Mouse (Mus musculus) liver, embryonic 11.5 days (tissue): ENCODE measurements around the gene Xkr7. TPM values are rescaled to one million over a fixed set of nuclear protein-coding genes. Genes with fewer than 3 reads are reported as not detected.

Experiments used
- ATAC-seq: fragments of 200-750 bp; cut with Nextera tagmentation; replicated peaks from 2 replicates; pipeline ENCODE4 v1.8.0; 2017; ENCODE audit warnings: moderate number of reproducible peaks, mild to moderate bottlenecking, moderate TSS enrichment, moderate library complexity; ENCODE audit not compliant: low FRiP score
- DNase-seq: peaks from one replicate; pipeline ENCODE4 v3.0.0-alpha.2; 2017; ENCODE audit warnings: low spot score
- H3K27ac ChIP-seq: fragments of 300-500 bp; sonication (generic); 2 replicates; pipeline ENCODE4 v1.5.1; 2014; ENCODE audit warnings: mild to moderate bottlenecking, low read depth, low read length, control low read depth
- H3K27me3 ChIP-seq: fragments of 300-500 bp; sonication (generic); replicated peaks from 2 replicates; pipeline ENCODE4 v1.6.1; 2014; ENCODE audit warnings: low read length, mixed read lengths; ENCODE audit not compliant: control insufficient read depth, insufficient read depth
- H3K36me3 ChIP-seq: fragments of 300-500 bp; sonication (generic); 2 replicates; pipeline ENCODE4 v1.6.1; 2014; ENCODE audit warnings: mild to moderate bottlenecking, low read length, moderate library complexity, mixed read lengths; ENCODE audit not compliant: control insufficient read depth, insufficient read depth
- H3K4me1 ChIP-seq: fragments of 300-500 bp; sonication (generic); replicated peaks from 2 replicates; pipeline ENCODE4 v1.6.1; 2014; ENCODE audit warnings: low read length, mixed read lengths; ENCODE audit not compliant: control insufficient read depth, insufficient read depth
- H3K4me2 ChIP-seq: fragments of 300-500 bp; sonication (generic); 2 replicates; pipeline ENCODE4 v1.6.1; 2014; ENCODE audit warnings: mild to moderate bottlenecking, control low read depth, moderate library complexity
- H3K4me3 ChIP-seq: fragments of 300-500 bp; sonication (generic); 2 replicates; pipeline ENCODE4 v1.5.1; 2014; ENCODE audit warnings: low read depth, low read length, control low read depth
- H3K9ac ChIP-seq: fragments of 300-500 bp; sonication (generic); 2 replicates; pipeline ENCODE4 v1.6.1; 2014; ENCODE audit warnings: low read depth, low read length, control low read depth
- H3K9me3 ChIP-seq: fragments of 300-500 bp; sonication (generic); 2 replicates; pipeline ENCODE4 v1.6.1; 2016; ENCODE audit warnings: low read length, inconsistent platforms, mixed read lengths; ENCODE audit not compliant: control insufficient read depth
- WGBS: fragments of 180-500 bp; shearing (Covaris S2); extraction: QIAGEN DNeasy Blood & Tissue Kit; methylation state at CpG from one replicate; pipeline ENCODE4 v1.1.7; 2014; 5-methylcytosine and 5-hydroxymethylcytosine counted together
- polyA plus RNA-seq: library from polyadenylated mRNA; unstranded; fragments of >200 nt; fragmentation: Nextera tagmentation; extraction: Ambion mirVana; gene quantifications from 2 replicates; pipeline ENCODE4 v1.2.1, GENCODE M21; 2014

Gene Xkr7
- polyA plus RNA-seq, 1 experiment from 2014 or later, result not detected

GRCm38 (mm10) chr2:153027501-153027900 is 4.2 kb upstream of the Xkr7 start:
- WGBS, result 51% methylated on average over 4 of the region's 4 CpGs
- Histone ChIP-seq H3K27ac (no peak overlapping the region), H3K27me3 (peaks cover 41% of the 10 kb centered on the region), H3K4me2 (no peak overlapping the region), H3K9ac (no peak overlapping the region), H3K9me3 (no peaks in the 10 kb centered on the region), H3K4me3 (no peak overlapping the region), H3K36me3 (no peaks in the 10 kb centered on the region), H3K4me1 (peaks cover 5% of the 10 kb centered on the region; the same call in 1 of the 2 replicates)
- DNase-seq (no peak), ATAC-seq (no peak)

- Histone ChIP-seq H3K4me1 (peaks cover 5% of the 10 kb centered on the region; the same call in 1 of the 2 replicates), H3K27ac (no peak overlapping the region), H3K36me3 (no peaks in the 10 kb centered on the region), H3K4me2 (no peak overlapping the region), H3K27me3 (peaks cover 57% of the 10 kb centered on the region), H3K9ac (no peak overlapping the region), H3K9me3 (no peaks in the 10 kb centered on the region), H3K4me3 (no peak overlapping the region)
- 23% methylated on average over 4 of the region's 4 CpGs for WGBS
- ATAC-seq (no peak), DNase-seq (no peak)
These were observed 1.2 kb upstream of the Xkr7 start for GRCm38 (mm10) chr2:153030422-153030821.

GRCm38 (mm10) chr2:153032083-153032842 is 611 bp downstream of the Xkr7 start:
- Histone ChIP-seq H3K36me3 (no peaks in the 10 kb centered on the region), H3K9me3 (no peaks in the 10 kb centered on the region), H3K9ac (no peak overlapping the region), H3K4me2 (peak overlapping the region; percentile 84), H3K27ac (no peak overlapping the region), H3K4me1 (peaks cover 5% of the 10 kb centered on the region; the same call in 1 of the 2 replicates), H3K4me3 (peak overlapping the region; percentile 46), H3K27me3 (peaks cover 59% of the 10 kb centered on the region)
- WGBS, result 3% methylated on average over 54 of the region's 58 CpGs
- peak; percentile 45; the same call in 1 of the 2 replicates for ATAC-seq
- peak; percentile 91 for DNase-seq

- Histone ChIP-seq H3K4me1 (peaks cover 5% of the 10 kb centered on the region; the same call in 1 of the 2 replicates), H3K9ac (no peak overlapping the region), H3K36me3 (no peaks in the 10 kb centered on the region), H3K9me3 (no peaks in the 10 kb centered on the region), H3K4me3 (no peak overlapping the region), H3K27ac (no peak overlapping the region), H3K27me3 (peaks cover 60% of the 10 kb centered on the region), H3K4me2 (no peak overlapping the region)
- WGBS, result 18% methylated on average over 4 of the region's 4 CpGs
- ATAC-seq (no peak), DNase-seq (no peak)
These were observed 1.3 kb downstream of the Xkr7 start for GRCm38 (mm10) chr2:153032973-153033372.

GRCm38 (mm10) chr2:153033545-153034230 is 2.0 kb downstream of the Xkr7 start:
- no peak for ATAC-seq
- Histone ChIP-seq H3K4me2 (no peak overlapping the region), H3K36me3 (no peaks in the 10 kb centered on the region), H3K4me1 (peaks cover 5% of the 10 kb centered on the region; the same call in 1 of the 2 replicates), H3K9ac (no peak overlapping the region), H3K27ac (no peak overlapping the region), H3K27me3 (peaks cover 61% of the 10 kb centered on the region), H3K9me3 (no peaks in the 10 kb centered on the region), H3K4me3 (no peak overlapping the region)
- no peak for DNase-seq
- 61% methylated on average over 5 of the region's 5 CpGs for WGBS

- H3K4me2 ChIP-seq, result no peak overlapping the region
- no peak overlapping the region for H3K4me3 ChIP-seq
- H3K9ac ChIP-seq, result no peak overlapping the region
- ATAC-seq (no peak), DNase-seq (no peak)
- 11% methylated on average over 2 of the region's 2 CpGs for WGBS
- H3K27ac ChIP-seq, result no peak overlapping the region
- H3K9me3 ChIP-seq, result no peaks in the 10 kb centered on the region
- peaks cover 36% of the 10 kb centered on the region for H3K27me3 ChIP-seq
- H3K4me1 ChIP-seq, result peaks cover 4% of the 10 kb centered on the region; the same call in 1 of the 2 replicates
- no peaks in the 10 kb centered on the region for H3K36me3 ChIP-seq
These were observed 5.0 kb downstream of the Xkr7 start for GRCm38 (mm10) chr2:153036690-153037089.

- H3K9me3 ChIP-seq, result no peaks in the 10 kb centered on the region
- H3K36me3 ChIP-seq, result no peaks in the 10 kb centered on the region
- H3K27ac ChIP-seq, result no peak overlapping the region
- DNase-seq (no peak), ATAC-seq (no peak)
- no peaks in the 10 kb centered on the region for H3K4me1 ChIP-seq
- no peak overlapping the region for H3K4me3 ChIP-seq
- H3K4me2 ChIP-seq, result no peak overlapping the region
- WGBS, result 53% methylated on average over 3 of the region's 3 CpGs
- no peaks in the 10 kb centered on the region for H3K27me3 ChIP-seq
- no peak overlapping the region for H3K9ac ChIP-seq
These were observed 12.2 kb downstream of the Xkr7 start for GRCm38 (mm10) chr2:153043886-153044285.

- no peak for DNase-seq
- ATAC-seq, result no peak
- Histone ChIP-seq H3K27ac (no peak overlapping the region), H3K36me3 (no peaks in the 10 kb centered on the region), H3K4me1 (no peaks in the 10 kb centered on the region), H3K4me3 (no peak overlapping the region), H3K9me3 (no peaks in the 10 kb centered on the region), H3K27me3 (0 out of 2 replicates have a peak, but pooled peaks cover 1% of the 10 kb centered on the region), H3K4me2 (no peak overlapping the region), H3K9ac (no peak overlapping the region)
- WGBS, result 27% methylated on average over 8 of the region's 8 CpGs
These were observed 14.2 kb downstream of the Xkr7 start for GRCm38 (mm10) chr2:153045884-153046299.
